Mouse (Mus musculus): ENCODE measurements at regions not wholly inside any gene's neighbourhood (a gene's known extent, or its start where the extent isn't known, plus 50 kb on each side); places are given as distances from the start of the nearest gene placed in this dataset.
"Not testable (repeated sequence)": the region's sequence is repeated elsewhere in the genome, so short reads cannot be mapped to it uniquely, and the experiment has no call there.

DNA sequence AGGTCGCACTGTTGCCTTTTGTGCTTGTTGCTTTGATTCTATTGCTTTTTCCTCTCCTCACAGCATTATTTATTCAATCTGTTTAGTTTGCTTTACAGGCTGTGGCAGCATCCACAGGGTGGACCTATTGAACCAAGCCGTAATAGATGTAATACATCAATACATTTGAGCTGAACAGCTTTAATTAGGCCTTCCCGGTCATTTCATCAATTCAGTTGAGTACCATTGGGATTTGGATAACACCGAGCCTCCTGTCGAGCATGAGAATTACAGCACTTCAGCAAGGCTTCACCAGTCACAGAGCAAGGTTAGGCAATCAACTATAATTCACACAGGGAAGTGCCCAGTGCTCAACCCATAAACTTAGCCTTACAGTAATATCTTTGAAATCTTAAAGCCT is 1701.8 kb downstream of the Olfm4 start:
- no peak overlapping the region for H3K27ac ChIP-seq
- no peaks in the 10 kb centered on the region for H3K9me3 ChIP-seq
- no peak for ATAC-seq (ENCODE audit: borderline replicate concordance, extremely low read depth, low FRiP score, low TSS enrichment)
- H3K9ac ChIP-seq: no peak overlapping the region
- H3K36me3 ChIP-seq: no peaks in the 10 kb centered on the region
- H3K27me3 ChIP-seq: no peaks in the 10 kb centered on the region
- WGBS: 73% methylated on average over 5 of the region's 5 CpGs
- no peak overlapping the region for H3K4me3 ChIP-seq
- H3K4me1 ChIP-seq: no peaks in the 10 kb centered on the region
- H3K4me2 ChIP-seq: no peak overlapping the region

DNA sequence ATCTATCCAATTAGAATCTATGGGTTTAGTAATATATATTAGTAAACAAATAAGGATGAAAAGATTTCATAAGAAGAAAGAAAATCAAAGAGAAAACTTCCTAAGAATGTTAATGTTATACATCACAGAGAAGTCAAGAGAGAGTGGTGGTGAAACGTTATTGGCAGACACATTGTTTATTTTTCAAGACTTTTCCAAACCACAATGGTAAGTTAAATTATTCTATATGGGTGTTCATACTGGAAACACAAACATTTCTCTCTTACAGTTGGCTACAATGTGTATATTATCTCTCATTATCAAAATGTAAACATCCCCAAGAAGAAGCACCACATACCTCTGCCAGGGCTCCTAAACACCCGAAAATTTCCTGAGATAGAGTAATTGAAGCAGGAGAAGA is 1708.4 kb downstream of the Olfm4 start:
- peak; percentile 64; the same call in 1 of the 2 replicates for ATAC-seq (ENCODE audit: borderline replicate concordance, extremely low read depth, low FRiP score, low TSS enrichment)
- no CpG with 5 or more reads among the region's 2 CpGs for WGBS
- not testable (repeated sequence) for H3K4me2 ChIP-seq

DNA sequence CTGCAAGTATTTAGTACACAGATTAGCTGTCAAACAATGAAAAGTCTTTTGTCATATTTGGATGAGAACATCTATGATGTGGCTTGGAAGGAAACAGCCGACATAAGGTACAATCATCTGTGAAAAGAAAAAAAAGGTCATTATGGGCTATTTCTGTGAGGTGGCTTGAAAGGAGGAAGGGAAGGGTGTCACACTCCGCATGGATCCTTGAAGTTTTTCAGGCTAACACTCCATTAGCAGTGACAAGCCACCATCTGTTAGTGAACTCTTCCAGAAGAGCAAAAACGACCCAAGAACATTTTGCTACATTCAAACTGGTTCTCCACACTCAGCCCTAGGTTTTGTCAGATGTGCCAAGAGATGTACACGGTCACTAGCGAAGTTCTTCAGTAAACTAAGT is 1732.2 kb downstream of the Olfm4 start:
- Histone ChIP-seq H3K27ac (no peak overlapping the region), H3K4me2 (no peak overlapping the region), H3K4me1 (no peaks in the 10 kb centered on the region), H3K36me3 (no peaks in the 10 kb centered on the region), H3K4me3 (no peak overlapping the region), H3K27me3 (no peaks in the 10 kb centered on the region), H3K9ac (no peak overlapping the region), H3K9me3 (no peaks in the 10 kb centered on the region)
- ATAC-seq (ENCODE audit: borderline replicate concordance, extremely low read depth, low FRiP score, low TSS enrichment): peak; percentile 89; the same call in 1 of the 2 replicates
- WGBS: 30% methylated on average over 5 of the region's 5 CpGs

More for the DNA sequence above, 1708.4 kb downstream of the Olfm4 start:
- not testable (repeated sequence) for H3K36me3 ChIP-seq, H3K9me3 ChIP-seq, H3K27ac ChIP-seq, H3K4me1 ChIP-seq, H3K9ac ChIP-seq, H3K27me3 ChIP-seq, H3K4me3 ChIP-seq
